Mouse (Mus musculus) neural tube, embryonic 14.5 days (tissue): ENCODE results near the gene Mfsd9. TPM values are rescaled to one million over a fixed set of nuclear protein-coding genes. Genes with fewer than 3 reads are reported as not detected.
"Not testable (repeated sequence)": the region's sequence is repeated elsewhere in the genome, so short reads cannot be mapped to it uniquely, and the experiment has no call there.

Experiments
- ATAC-seq: fragments of 200-750 bp; cut with Nextera tagmentation; 2 replicates; pipeline ENCODE4 v1.8.0; 2017; ENCODE audit warnings: low read depth, mild to moderate bottlenecking, moderate TSS enrichment, moderate library complexity
- H3K27ac ChIP-seq: fragments of 300-500 bp; sonication (generic); 2 replicates; pipeline ENCODE4 v1.5.1; 2014; ENCODE audit warnings: low read depth, mild to moderate bottlenecking, control low read depth, low read length, moderate library complexity, mixed read lengths
- H3K27me3 ChIP-seq: fragments of 300-500 bp; sonication (generic); 2 replicates; pipeline ENCODE4 v1.6.1; 2014; ENCODE audit warnings: low read length; ENCODE audit not compliant: control insufficient read depth, insufficient read depth
- H3K36me3 ChIP-seq: fragments of 300-500 bp; sonication (generic); 2 replicates; pipeline ENCODE4 v1.6.1; 2014; ENCODE audit warnings: low read length, mixed read lengths; ENCODE audit not compliant: control insufficient read depth, insufficient read depth
- H3K4me1 ChIP-seq: fragments of 300-500 bp; sonication (generic); 2 replicates; pipeline ENCODE4 v1.6.1; 2014; ENCODE audit warnings: low read length; ENCODE audit not compliant: control insufficient read depth, insufficient read depth
- H3K4me2 ChIP-seq: fragments of 300-500 bp; sonication (generic); 2 replicates; pipeline ENCODE4 v1.6.1; 2014; ENCODE audit warnings: mild to moderate bottlenecking, low read depth, low read length, control low read depth
- H3K4me3 ChIP-seq: fragments of 300-500 bp; sonication (generic); 2 replicates; pipeline ENCODE4 v1.5.1; 2014; ENCODE audit warnings: low read depth, low read length, control low read depth, mixed read lengths
- H3K9ac ChIP-seq: fragments of 300-500 bp; sonication (generic); replicated peaks from 2 replicates; pipeline ENCODE4 v1.6.1; 2014; ENCODE audit warnings: low read depth, mild to moderate bottlenecking, control low read depth, low read length, mixed read lengths
- H3K9me3 ChIP-seq: fragments of 300-500 bp; sonication (generic); 2 replicates; pipeline ENCODE4 v1.6.1; 2016; ENCODE audit warnings: low read length; ENCODE audit not compliant: control insufficient read depth
- WGBS: fragments of 180-500 bp; shearing (Covaris S2); extraction: QIAGEN DNeasy Blood & Tissue Kit; methylation state at CpG from one replicate; pipeline ENCODE4 v1.1.7; 2014; 5-methylcytosine and 5-hydroxymethylcytosine counted together
- polyA plus RNA-seq: library from polyadenylated mRNA; unstranded; fragments of >200 nt; fragmentation: Nextera tagmentation; extraction: Ambion mirVana; gene quantifications from 2 replicates; pipeline ENCODE4 v1.2.1, GENCODE M21; 2014

Mfsd9 gene
- polyA plus RNA-seq, 1 experiment from 2014 or later = 8.8 TPM

- Histone ChIP-seq H3K9me3 (no peaks in the 10 kb centered on the region), H3K4me1 (no peaks in the 10 kb centered on the region), H3K9ac (no peak overlapping the region), H3K27ac (no peak overlapping the region), H3K4me2 (no peak overlapping the region), H3K4me3 (no peak overlapping the region), H3K27me3 (no peaks in the 10 kb centered on the region), H3K36me3 (no peaks in the 10 kb centered on the region)
- WGBS = 81% methylated on average over 5 of the region's 5 CpGs
- ATAC-seq = no peak
Observed at GRCm38 (mm10) chr1:40746089-40746488, 44.4 kb downstream of the Mfsd9 start.

GRCm38 (mm10) chr1:40740739-40741138, 49.7 kb downstream of the Mfsd9 start:
- H3K4me1 ChIP-seq = no peaks in the 10 kb centered on the region
- no peak overlapping the region for H3K4me3 ChIP-seq
- H3K36me3 ChIP-seq = no peaks in the 10 kb centered on the region
- 83% methylated on average over 2 of the region's 2 CpGs for WGBS
- no peaks in the 10 kb centered on the region for H3K9me3 ChIP-seq
- H3K27me3 ChIP-seq = no peaks in the 10 kb centered on the region
- no peak overlapping the region for H3K9ac ChIP-seq
- no peak overlapping the region for H3K27ac ChIP-seq
- no peak for ATAC-seq
- no peak overlapping the region for H3K4me2 ChIP-seq

GRCm38 (mm10) chr1:40738246-40738645, 52.2 kb downstream of the Mfsd9 start:
- not testable (repeated sequence) for H3K4me3 ChIP-seq, ATAC-seq, H3K4me1 ChIP-seq, H3K9ac ChIP-seq, H3K4me2 ChIP-seq, H3K9me3 ChIP-seq, H3K27me3 ChIP-seq, H3K36me3 ChIP-seq, H3K27ac ChIP-seq
- whole genome bisulfite sequencing = 96% methylated on average over 9 of the region's 9 CpGs

GRCm38 (mm10) chr1:40737671-40738070, 52.8 kb downstream of the Mfsd9 start:
- no peaks in the 10 kb centered on the region for H3K9me3 ChIP-seq
- ATAC-seq = no peak
- no peaks in the 10 kb centered on the region for H3K4me1 ChIP-seq
- H3K27ac ChIP-seq = no peak overlapping the region
- H3K36me3 ChIP-seq = no peaks in the 10 kb centered on the region
- no peak overlapping the region for H3K9ac ChIP-seq
- H3K4me2 ChIP-seq = no peak overlapping the region
- H3K27me3 ChIP-seq = no peaks in the 10 kb centered on the region
- WGBS = 76% methylated on average over 8 of the region's 8 CpGs
- no peak overlapping the region for H3K4me3 ChIP-seq

GRCm38 (mm10) chr1:40728636-40729035, 61.9 kb downstream of the Mfsd9 start:
- Histone ChIP-seq H3K36me3 (no peaks in the 10 kb centered on the region), H3K9ac (no peak overlapping the region), H3K27ac (no peak overlapping the region), H3K4me2 (no peak overlapping the region), H3K4me3 (no peak overlapping the region), H3K4me1 (no peaks in the 10 kb centered on the region), H3K9me3 (no peaks in the 10 kb centered on the region), H3K27me3 (no peaks in the 10 kb centered on the region)
- ATAC-seq = no peak
- WGBS = 95% methylated on average over 1 of the region's 1 CpGs

GRCm38 (mm10) chr1:40727404-40727803, 63.1 kb downstream of the Mfsd9 start:
- Histone ChIP-seq H3K4me1 (no peaks in the 10 kb centered on the region), H3K4me2 (no peak overlapping the region), H3K4me3 (no peak overlapping the region), H3K9ac (no peak overlapping the region), H3K27ac (no peak overlapping the region), H3K27me3 (no peaks in the 10 kb centered on the region), H3K36me3 (no peaks in the 10 kb centered on the region), H3K9me3 (no peaks in the 10 kb centered on the region)
- ATAC-seq = no peak
- 92% methylated on average over 7 of the region's 7 CpGs for WGBS

GRCm38 (mm10) chr1:40726051-40726450, 64.4 kb downstream of the Mfsd9 start:
- H3K9me3 ChIP-seq = no peaks in the 10 kb centered on the region
- H3K27me3 ChIP-seq = no peaks in the 10 kb centered on the region
- H3K36me3 ChIP-seq = no peaks in the 10 kb centered on the region
- H3K4me3 ChIP-seq = no peak overlapping the region
- H3K4me1 ChIP-seq = no peaks in the 10 kb centered on the region
- WGBS = 86% methylated on average over 10 of the region's 10 CpGs
- no peak overlapping the region for H3K4me2 ChIP-seq
- no peak overlapping the region for H3K9ac ChIP-seq
- no peak for ATAC-seq
- no peak overlapping the region for H3K27ac ChIP-seq

Other genes with a start within 250 kb of the Mfsd9 start
- gene Slc9a4, start 210.6 kb downstream of the Mfsd9 start, polyA plus RNA-seq = not detected in 2 replicates
- 0.15 and 0.16 TPM in 2 replicates for gene Slc9a2, start 110.1 kb downstream of the Mfsd9 start, polyA plus RNA-seq
- 0.15 TPM in 1 of 2 replicates, not detected in the other for gene Tmem182, start 14.9 kb upstream of the Mfsd9 start, polyA plus RNA-seq